Mouse (Mus musculus): ENCODE results near the gene Pkd2.

Pkd2 gene

DNA sequence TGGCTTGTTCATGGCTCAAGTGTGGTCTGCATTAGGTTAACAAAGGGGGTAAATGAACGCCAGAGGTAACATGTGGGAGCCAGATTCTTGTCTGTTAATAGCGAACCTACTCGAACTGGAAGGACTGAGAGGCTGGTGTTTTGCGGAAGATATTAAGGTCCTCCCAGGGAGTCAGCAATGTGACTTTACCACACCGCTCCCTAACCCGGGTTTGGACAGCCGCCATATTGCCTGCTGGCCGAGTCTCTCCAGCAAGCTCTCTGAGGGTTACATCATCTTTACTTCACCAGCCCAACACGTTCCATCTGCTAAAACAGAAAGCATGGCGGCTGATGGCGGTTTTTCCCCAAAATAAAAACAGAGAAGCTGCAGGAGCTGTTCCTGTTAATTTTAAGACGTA, 6.5 kb downstream of the Pkd2 start:
- no peak for DNase-seq (ENCODE audit: low read depth, low spot score)

DNA sequence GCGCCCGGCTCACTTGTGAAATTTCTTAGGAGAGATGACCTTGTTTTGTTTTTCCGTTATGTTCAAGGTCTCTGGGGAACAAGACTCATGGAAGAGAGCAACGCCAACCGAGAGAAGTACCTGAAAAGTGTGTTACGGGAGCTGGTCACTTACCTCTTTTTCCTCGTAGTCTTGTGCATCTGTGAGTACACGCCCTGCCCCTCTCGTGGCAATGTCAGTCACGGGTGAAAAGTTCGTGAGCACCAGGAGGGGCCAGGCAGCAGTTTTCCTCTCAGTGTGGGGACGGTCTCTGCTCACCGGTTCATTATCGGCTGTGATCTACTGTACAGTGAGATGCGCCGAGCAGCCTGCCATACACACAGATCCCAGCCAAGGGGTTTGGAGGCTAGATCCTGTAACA, 7.6 kb downstream of the Pkd2 start:
- DNase-seq (ENCODE audit: low read depth, low spot score): no peak

DNA sequence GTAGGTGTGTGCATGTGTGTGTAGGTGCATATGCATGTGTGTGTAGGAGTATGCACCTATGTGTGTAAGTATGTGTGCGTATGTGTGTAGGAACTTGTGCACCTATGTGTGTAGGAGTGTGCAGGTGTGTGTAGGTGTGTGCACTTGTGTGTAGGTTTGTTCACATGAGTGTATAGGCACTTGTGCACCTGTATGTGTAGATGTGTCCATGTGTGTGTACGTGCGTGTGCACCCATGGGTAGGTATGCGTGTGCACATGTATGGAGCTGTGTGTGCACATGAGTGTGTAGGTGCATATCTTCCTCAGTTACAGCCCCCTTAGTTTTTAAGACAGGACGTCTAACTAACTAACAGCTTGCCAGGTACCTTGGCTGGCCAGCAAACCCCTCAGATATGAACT, 9.3 kb downstream of the Pkd2 start:
- DNase-seq (ENCODE audit: low read depth, low spot score): no peak

DNA sequence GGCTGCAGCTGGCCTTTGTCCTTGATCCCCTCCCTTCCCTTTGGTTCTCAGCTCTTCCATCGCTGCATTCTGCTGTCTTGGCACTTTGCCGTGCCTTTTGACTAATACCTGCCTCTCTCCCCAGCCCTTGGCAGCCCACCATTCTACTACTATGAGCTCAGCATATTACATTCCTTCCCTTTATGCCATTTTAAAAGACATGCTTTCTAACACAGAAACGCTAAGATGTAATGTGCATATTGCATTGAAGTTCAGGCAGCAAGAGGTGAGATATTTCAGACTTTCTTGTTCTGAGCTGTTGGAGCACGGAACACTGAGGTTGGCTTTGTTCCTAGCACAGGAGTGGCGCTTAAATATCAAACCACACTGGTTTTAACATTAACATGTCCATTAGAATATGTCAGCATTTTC, 11.7 kb downstream of the Pkd2 start:
- DNase-seq (ENCODE audit: low read depth, low spot score): no peak

DNA sequence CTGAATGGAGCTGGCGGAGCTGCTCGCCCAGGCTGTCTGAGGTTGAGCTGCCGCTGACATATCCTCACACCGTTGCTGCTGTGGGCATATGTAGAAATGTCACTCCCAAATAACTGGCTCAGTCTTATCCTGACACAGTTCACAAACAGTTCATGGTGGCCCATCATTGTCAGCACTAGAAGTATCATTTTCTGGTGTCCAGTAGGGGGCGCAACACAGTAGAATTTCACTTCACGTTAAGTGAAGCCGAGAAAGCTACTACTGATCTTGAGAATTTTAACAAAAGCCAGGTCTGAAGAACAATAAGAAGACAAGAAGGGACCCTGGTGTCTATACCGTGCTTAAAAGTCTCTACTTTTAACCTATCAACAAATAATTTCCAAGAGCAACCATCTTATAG, 13.1 kb downstream of the Pkd2 start:
- DNase-seq (ENCODE audit: low read depth, low spot score): peak; percentile 20

DNA sequence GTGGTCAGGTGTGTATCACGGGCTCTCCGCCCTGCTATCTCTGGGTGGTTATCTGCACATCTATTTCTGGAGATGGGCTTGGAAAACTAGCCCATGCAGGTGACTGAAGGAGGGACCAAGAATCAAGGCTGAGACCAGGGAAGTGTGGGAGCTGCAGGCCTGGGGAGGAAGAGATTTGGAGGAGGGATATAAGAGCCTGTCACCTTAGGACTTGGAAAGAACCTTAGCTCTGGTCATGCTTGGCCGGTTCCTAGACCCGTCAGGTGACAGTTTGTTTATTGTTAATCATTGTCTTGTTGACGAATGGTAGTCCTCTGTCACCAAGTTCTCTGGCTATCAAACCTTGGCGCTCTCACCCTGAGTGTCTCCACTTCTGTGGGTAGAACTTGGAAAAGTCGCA, 21.1 kb downstream of the Pkd2 start:
- no peak for DNase-seq (ENCODE audit: low read depth, low spot score)

DNA sequence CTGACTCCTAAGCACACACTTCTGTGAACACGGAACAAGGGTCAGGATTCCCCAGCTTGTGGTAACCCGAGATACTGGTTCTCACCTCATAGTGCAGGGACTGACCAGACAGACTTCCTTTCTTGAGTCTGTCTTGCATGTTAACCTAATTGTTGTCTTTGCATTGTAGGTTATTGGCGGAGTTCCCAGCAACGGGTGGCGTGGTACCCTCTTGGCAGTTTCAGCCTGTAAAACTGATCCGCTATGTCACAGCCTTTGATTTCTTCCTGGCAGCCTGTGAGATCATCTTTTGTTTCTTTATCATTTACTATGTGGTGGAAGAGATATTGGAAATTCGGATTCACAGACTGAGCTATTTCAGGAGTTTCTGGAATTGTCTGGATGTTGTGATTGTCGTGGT, 23.6 kb downstream of the Pkd2 start:
- DNase-seq (ENCODE audit: low read depth, low spot score): no peak

DNA sequence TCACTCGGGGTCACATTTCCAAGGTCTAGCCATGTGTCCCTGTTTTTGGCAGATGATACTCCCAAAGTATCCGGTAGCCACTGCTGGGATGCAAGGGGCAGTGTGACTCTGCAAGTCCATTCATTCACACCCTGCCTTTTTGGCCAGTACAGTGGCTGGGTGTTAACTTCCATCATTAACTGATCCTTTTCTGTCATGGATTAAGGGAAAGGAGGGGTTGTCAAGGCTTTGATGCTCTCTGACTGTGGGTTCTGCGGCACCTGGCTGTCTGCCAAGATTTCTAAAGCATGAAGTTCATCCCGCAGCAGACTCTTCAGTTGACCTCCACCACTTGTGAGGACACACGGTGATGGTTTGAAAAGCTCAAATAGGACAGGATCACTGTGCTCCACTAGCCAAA, 32.3 kb downstream of the Pkd2 start:
- no peak for DNase-seq (ENCODE audit: low read depth, low spot score)

DNA sequence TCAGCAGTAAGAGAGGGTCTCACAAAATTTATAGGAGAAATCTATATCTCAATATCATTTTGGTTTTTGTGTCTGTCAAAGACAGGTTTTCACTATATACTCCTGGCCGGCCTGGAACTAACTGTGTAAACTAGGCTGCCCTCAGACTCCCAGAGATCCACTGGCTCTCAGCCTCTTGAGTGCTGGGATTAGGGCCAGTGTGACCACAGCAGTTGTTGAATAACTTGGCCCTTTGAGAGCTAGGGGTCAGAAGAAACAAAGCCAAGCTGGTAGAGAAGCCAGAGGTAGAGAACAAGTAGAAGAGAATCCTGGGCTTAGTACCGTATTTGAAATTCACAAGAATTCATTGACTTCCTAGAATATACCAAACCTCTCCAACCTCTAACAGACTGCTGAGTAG, 45.6 kb downstream of the Pkd2 start:
- no peak for DNase-seq (ENCODE audit: low read depth, low spot score)

DNA sequence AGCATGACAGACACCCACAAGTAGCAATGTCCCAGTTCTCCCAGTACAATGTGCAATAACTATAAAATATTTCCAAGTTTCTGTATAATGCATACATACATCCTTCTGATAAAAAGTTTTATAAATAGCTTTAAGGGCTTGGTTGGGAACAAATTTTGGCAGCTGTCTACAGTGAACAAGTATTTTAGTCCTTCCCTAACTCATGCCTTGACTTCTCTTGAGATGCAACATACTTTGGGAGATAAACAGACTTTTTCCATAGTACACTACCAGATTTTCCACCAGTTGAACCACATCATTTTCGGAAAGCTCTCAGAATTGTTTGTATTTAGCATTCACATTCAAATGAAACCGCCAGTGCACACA, 48.6 kb downstream of the Pkd2 start:
- no peak for DNase-seq (ENCODE audit: low read depth, low spot score)

DNA sequence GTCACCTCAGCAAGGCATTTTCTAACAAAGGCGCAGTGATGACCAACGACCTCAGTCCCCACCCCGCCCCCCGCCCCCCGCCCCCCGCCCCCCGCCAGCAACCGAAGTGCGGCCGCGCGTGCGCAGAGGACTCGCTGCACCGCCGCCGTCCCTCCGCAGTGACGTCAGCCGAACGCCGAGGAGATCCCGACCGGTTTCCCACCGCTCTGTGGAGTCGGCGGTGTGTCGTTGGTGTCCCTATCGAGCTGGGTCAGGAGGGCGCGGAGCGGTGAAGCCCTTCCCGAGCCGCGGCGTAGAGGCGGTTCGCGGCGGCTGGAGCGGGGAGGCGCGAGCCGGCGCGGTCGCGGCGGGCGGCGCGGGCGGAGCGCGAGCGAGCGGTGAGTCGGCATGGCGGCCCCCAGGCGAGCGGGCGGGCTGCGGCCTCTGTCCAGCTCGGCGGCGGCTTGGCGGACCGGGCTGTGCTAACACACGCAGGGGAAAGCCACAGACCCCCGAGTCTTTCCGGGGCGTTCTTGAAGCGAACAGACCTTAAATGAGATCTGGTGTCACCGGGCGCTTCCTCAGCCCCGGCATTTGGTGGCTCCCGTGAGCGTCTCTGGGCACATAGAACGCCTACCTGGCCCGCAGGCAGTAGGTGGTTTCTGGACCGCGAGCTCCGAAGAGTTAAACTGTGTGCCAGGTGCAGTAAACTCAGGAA, 49.1 kb downstream of the Pkd2 start, which contains the start of gene BC005561:
TSS of gene BC005561 (plus strand) at position 158 of the 697 bp plus-strand sequence.
- peak; percentile 83 for DNase-seq (ENCODE audit: low read depth, low spot score)

DNA sequence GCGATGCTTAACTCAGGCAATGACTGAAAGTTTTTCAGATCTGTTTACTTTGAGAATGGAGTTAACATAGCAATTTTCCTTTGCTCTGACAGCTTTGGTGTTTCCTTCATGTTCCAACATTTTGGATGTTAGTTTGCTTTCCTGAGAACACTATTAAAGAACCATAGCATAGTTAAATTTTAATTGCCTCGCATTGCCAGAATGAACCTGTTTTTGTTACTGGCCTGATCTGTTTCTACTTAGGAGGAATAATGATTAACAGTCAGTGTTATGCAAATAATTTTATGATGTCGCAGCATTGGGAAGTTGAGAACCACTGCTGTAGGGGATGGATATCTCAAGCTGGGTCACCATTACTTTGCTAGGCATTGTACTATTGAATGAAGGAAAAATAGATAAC, 52.0 kb downstream of the Pkd2 start:
- no peak for DNase-seq (ENCODE audit: low read depth, low spot score)

DNA sequence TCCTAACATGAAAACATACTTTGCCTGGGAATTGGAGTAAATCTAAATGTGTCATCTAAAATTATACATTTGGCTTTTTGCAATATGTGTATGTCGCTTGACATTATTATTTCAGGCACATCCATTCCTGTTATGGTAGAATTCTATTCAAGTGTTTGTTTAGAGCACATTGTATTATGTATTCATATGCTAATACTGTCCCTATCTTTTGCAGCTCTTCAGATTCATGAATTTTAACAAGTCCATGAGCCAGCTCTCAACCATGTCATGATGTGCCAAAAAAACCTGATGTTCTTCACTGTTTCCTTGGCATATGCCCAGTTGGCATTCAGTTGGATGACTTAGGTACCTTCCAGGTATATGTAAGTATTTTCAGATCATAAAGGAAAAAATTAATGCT, 79.4 kb downstream of the Pkd2 start:
- no peak for DNase-seq (ENCODE audit: low read depth, low spot score)

DNA sequence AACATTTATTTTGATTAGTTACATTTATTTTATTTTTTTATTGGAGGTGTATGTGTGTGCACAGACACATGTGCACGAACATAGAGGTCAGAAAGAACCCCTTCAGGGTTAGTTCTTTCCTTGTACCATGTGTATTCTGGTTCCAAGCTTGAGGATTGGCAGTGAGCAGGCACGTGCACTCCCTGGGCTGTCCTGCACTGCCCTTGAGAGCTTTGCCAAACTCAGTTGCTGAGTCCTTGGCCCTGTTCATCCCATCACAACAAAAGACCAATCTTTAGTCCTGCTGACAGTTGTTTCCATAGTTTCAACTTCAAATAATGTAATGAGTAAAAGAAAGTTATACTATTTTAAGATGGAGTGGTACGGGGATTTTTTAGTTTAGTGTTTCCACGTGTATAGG, 80.1 kb downstream of the Pkd2 start:
- DNase-seq (ENCODE audit: low read depth, low spot score): no peak

All from A20 (cell line).